Mouse (Mus musculus) forebrain, embryonic 11.5 days (tissue): Measurements from ENCODE around the gene Serac1. TPM values are rescaled to one million over a fixed set of nuclear protein-coding genes. Genes with fewer than 3 reads are reported as not detected.

Experiments
- ATAC-seq: fragments of 200-750 bp; cut with Nextera tagmentation; replicated peaks from 2 replicates; pipeline ENCODE4 v1.8.0; 2017; ENCODE audit warnings: moderate TSS enrichment; ENCODE audit not compliant: low FRiP score
- DNase-seq: peaks from one replicate; pipeline ENCODE4 v3.0.0-alpha.2; 2017; ENCODE audit warnings: low spot score
- H3K27ac ChIP-seq: fragments of 300-500 bp; sonication (generic); 2 replicates; pipeline ENCODE4 v1.5.1; 2014; ENCODE audit warnings: low read depth, low read length
- H3K27me3 ChIP-seq: fragments of 300-500 bp; sonication (generic); 2 replicates; pipeline ENCODE4 v1.6.1; 2014; ENCODE audit warnings: mild to moderate bottlenecking, low read length, mixed read lengths; ENCODE audit not compliant: control insufficient read depth, insufficient read depth
- H3K36me3 ChIP-seq: fragments of 300-500 bp; sonication (generic); 2 replicates; pipeline ENCODE4 v1.6.1; 2014; ENCODE audit warnings: mild to moderate bottlenecking, low read length, moderate library complexity, mixed read lengths; ENCODE audit not compliant: control insufficient read depth, insufficient read depth
- H3K4me1 ChIP-seq: fragments of 300-500 bp; sonication (generic); replicated peaks from 2 replicates; pipeline ENCODE4 v1.6.1; 2014; ENCODE audit warnings: low read length, mixed read lengths; ENCODE audit not compliant: control insufficient read depth, insufficient read depth
- H3K4me2 ChIP-seq: fragments of 300-500 bp; sonication (generic); 2 replicates; pipeline ENCODE4 v1.6.1; 2014; ENCODE audit warnings: low read depth, mild to moderate bottlenecking, low read length, moderate library complexity, mixed read lengths; ENCODE audit not compliant: severe bottlenecking
- H3K4me3 ChIP-seq: fragments of 300-500 bp; sonication (generic); 2 replicates; pipeline ENCODE4 v1.5.1; 2014; ENCODE audit warnings: low read depth, low read length
- H3K9ac ChIP-seq: fragments of 300-500 bp; sonication (generic); 2 replicates; pipeline ENCODE4 v1.6.1; 2014; ENCODE audit warnings: low read length
- H3K9me3 ChIP-seq: fragments of 300-500 bp; sonication (generic); 2 replicates; pipeline ENCODE4 v1.6.1; 2016; ENCODE audit warnings: low read length, mixed read lengths; ENCODE audit not compliant: control insufficient read depth
- WGBS: fragments of 180-500 bp; shearing (Covaris S2); extraction: QIAGEN DNeasy Blood & Tissue Kit; methylation state at CpG from one replicate; pipeline ENCODE4 v1.1.7; 2014; 5-methylcytosine and 5-hydroxymethylcytosine counted together
- polyA plus RNA-seq: library from polyadenylated mRNA; unstranded; fragments of >200 nt; fragmentation: Nextera tagmentation; extraction: Ambion mirVana; gene quantifications from 2 replicates; pipeline ENCODE4 v1.2.1, GENCODE M21; 2014

Serac1 gene
- polyA plus RNA-seq, 1 experiment from 2014 or later, result 10.0 TPM

DNA sequence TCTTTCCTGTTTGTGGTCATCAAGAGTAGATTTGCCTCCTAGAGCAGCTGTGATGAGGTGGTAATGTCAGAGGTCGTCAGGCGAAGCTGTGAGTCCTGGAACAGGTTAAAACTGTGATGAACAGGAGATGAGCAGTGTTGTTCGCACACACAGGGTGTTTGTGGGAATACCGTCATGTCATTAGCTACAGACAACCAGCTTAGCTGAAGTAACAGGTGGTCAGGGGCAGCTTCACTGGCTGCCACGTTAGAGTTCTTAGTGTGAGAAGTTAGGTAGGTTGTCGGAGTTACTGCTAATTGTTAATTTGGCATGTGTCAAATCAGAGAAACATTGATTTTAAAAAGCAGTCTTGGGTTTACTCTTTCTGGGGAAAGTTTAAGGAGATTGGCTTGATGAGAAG is 34.1 kb upstream of the Serac1 start:
- Histone ChIP-seq H3K4me3 (no peak overlapping the region), H3K36me3 (no peaks in the 10 kb centered on the region; the same call in 1 of the 2 replicates), H3K27ac (no peak overlapping the region), H3K4me2 (no peak overlapping the region), H3K9me3 (no peaks in the 10 kb centered on the region), H3K27me3 (no peaks in the 10 kb centered on the region), H3K9ac (no peak overlapping the region), H3K4me1 (no peaks in the 10 kb centered on the region)
- ATAC-seq (no peak), DNase-seq (no peak)
- WGBS, result 94% methylated on average over 6 of the region's 6 CpGs

DNA sequence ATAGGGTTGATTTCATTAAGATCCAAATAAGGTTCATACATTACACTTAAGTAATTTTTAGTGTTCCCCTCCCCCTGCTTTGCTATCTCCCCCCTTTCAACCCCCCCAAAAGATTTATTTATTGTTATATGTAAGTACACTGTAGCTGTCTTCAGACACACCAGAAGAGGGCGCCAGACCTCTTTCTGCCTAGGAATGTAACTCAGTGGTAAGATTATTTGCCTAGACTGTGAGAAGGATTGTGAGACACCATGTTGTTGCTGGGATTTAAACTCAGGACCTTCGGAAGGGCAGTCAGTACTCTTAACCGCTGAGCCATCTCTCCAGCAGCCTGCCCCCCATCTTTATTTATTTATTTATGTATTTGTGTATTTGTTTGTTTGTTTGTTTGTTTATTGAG is 31.4 kb upstream of the Serac1 start:
- H3K4me1 ChIP-seq, result 0 out of 2 replicates have a peak, but pooled peaks cover 7% of the 10 kb centered on the region
- no peak overlapping the region for H3K4me3 ChIP-seq
- H3K9ac ChIP-seq, result no peak overlapping the region
- no peak overlapping the region for H3K27ac ChIP-seq
- no peaks in the 10 kb centered on the region for H3K9me3 ChIP-seq
- WGBS, result 79% methylated on average over 3 of the region's 3 CpGs
- H3K4me2 ChIP-seq, result no peak overlapping the region
- no peak for DNase-seq
- H3K27me3 ChIP-seq, result no peaks in the 10 kb centered on the region
- H3K36me3 ChIP-seq, result no peaks in the 10 kb centered on the region; the same call in 1 of the 2 replicates
- no peak for ATAC-seq

DNA sequence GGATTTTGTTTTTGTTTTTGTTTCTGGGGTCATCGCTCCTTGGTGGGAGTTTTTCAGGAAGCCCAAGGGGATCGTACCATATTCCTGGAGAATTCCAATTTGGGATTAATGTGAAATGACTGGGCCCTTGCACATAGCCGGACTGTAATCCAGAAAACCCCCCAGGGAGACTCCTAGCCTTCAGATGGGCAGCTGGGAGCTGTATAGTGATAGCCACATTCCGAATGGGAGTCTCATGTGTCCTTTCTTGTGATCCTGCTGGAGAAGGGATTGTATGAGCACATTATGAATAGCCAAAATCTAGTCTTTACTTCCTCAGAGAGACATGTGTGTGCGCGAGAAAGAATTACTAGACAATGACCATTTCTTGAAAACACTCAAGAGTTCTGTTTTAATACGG is 28.6 kb upstream of the Serac1 start:
- H3K27me3 ChIP-seq, result no peaks in the 10 kb centered on the region
- no peaks in the 10 kb centered on the region for H3K9me3 ChIP-seq
- no peaks in the 10 kb centered on the region; the same call in 1 of the 2 replicates for H3K36me3 ChIP-seq
- no peak for ATAC-seq
- WGBS, result 63% methylated on average over 7 of the region's 7 CpGs
- H3K9ac ChIP-seq, result peak overlapping the region; percentile 98
- H3K27ac ChIP-seq, result no peak overlapping the region
- peak overlapping the region; percentile 92 for H3K4me3 ChIP-seq
- DNase-seq, result no peak
- 0 out of 2 replicates have a peak, but pooled peaks cover 7% of the 10 kb centered on the region for H3K4me1 ChIP-seq
- peak overlapping the region; percentile 72 for H3K4me2 ChIP-seq

- Histone ChIP-seq H3K9me3 (no peaks in the 10 kb centered on the region), H3K4me1 (0 out of 2 replicates have a peak, but pooled peaks cover 7% of the 10 kb centered on the region), H3K36me3 (no peaks in the 10 kb centered on the region; the same call in 1 of the 2 replicates), H3K4me3 (peak overlapping the region; percentile 92), H3K4me2 (peak overlapping the region; percentile 72), H3K27ac (peak overlapping the region; percentile 91), H3K27me3 (no peaks in the 10 kb centered on the region), H3K9ac (peak overlapping the region; percentile 98)
- under 1% methylated on average over 37 of the region's 50 CpGs for WGBS
- DNase-seq (peak; percentile 76), ATAC-seq (peak; percentile 66)
Measured at GRCm38 (mm10) chr17:6107015-6107601, 27.6 kb upstream of the Serac1 start.

GRCm38 (mm10) chr17:6106361-6107014 is 26.9 kb upstream of the Serac1 start, which contains the start of gene Tulp4:
Gene Tulp4, plus strand, starts transcription at chr17:6106437.
- DNase-seq, result peak; percentile 95
- 0% methylated on average over 42 of the region's 76 CpGs for WGBS

GRCm38 (mm10) chr17:6103566-6103965 is 24.0 kb upstream of the Serac1 start:
- Histone ChIP-seq H3K9ac (no peak overlapping the region), H3K36me3 (no peaks in the 10 kb centered on the region), H3K27me3 (no peaks in the 10 kb centered on the region), H3K4me1 (0 out of 2 replicates have a peak, but pooled peaks cover 7% of the 10 kb centered on the region), H3K4me3 (no peak overlapping the region), H3K9me3 (no peaks in the 10 kb centered on the region), H3K4me2 (no peak overlapping the region), H3K27ac (no peak overlapping the region)
- ATAC-seq, result no peak
- no peak for DNase-seq
- 81% methylated on average over 6 of the region's 6 CpGs for WGBS

More at GRCm38 (mm10) chr17:6106361-6107014, 26.9 kb upstream of the Serac1 start, which contains the start of gene Tulp4:
- H3K27me3 ChIP-seq, result no peaks in the 10 kb centered on the region
- H3K36me3 ChIP-seq, result no peaks in the 10 kb centered on the region; the same call in 1 of the 2 replicates
- H3K4me2 ChIP-seq, result peak within 1 kb of the TSS; percentile 72
- H3K4me3 ChIP-seq, result peak within 1 kb of the TSS; percentile 92
- H3K27ac ChIP-seq, result peak within 1 kb of the TSS; percentile 91
- H3K9me3 ChIP-seq, result no peaks in the 10 kb centered on the region
- H3K4me1 ChIP-seq, result 0 out of 2 replicates have a peak, but pooled peaks cover 7% of the 10 kb centered on the region
- ATAC-seq, result peak; percentile 96
- peak within 1 kb of the TSS; percentile 98 for H3K9ac ChIP-seq

GRCm38 (mm10) chr17:6102287-6102686 is 22.7 kb upstream of the Serac1 start:
- H3K9ac ChIP-seq, result no peak overlapping the region
- no peak overlapping the region for H3K4me2 ChIP-seq
- H3K36me3 ChIP-seq, result no peaks in the 10 kb centered on the region
- DNase-seq (no peak), ATAC-seq (no peak)
- no peaks in the 10 kb centered on the region for H3K9me3 ChIP-seq
- H3K27ac ChIP-seq, result no peak overlapping the region
- no peaks in the 10 kb centered on the region for H3K27me3 ChIP-seq
- H3K4me1 ChIP-seq, result no peaks in the 10 kb centered on the region
- WGBS, result 94% methylated on average over 3 of the region's 3 CpGs
- no peak overlapping the region for H3K4me3 ChIP-seq

DNA sequence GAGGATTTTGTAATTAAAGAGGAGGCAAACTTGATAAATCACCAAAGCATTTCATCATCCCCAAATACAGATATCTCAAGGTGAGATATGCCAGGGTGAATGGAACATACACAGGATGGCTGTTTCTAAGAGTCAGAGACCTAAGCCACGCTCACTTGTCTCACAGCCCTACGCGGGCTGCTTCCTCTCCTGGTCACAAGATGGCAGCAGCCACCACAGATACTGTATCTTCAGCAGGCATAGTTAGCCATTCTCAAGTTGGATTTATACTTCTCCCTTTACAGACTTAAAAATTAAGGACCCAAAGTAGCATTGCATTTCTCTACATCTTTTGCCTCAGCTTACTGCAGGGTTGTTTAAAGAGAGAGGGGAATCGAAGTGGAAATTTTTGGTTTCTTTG is 18.3 kb upstream of the Serac1 start:
- WGBS, result 24% methylated on average over 4 of the region's 4 CpGs
- Histone ChIP-seq H3K4me1 (no peaks in the 10 kb centered on the region), H3K27ac (no peak overlapping the region), H3K9me3 (no peaks in the 10 kb centered on the region), H3K27me3 (no peaks in the 10 kb centered on the region), H3K36me3 (no peaks in the 10 kb centered on the region), H3K4me2 (no peak overlapping the region), H3K9ac (no peak overlapping the region), H3K4me3 (no peak overlapping the region)
- DNase-seq (peak; percentile 60), ATAC-seq (no peak)
